Mouse (Mus musculus): Measurements from ENCODE around the gene Itga2b. TPM values are rescaled to one million over a fixed set of nuclear protein-coding genes. Genes with fewer than 3 reads are reported as not detected.
A peak's percentile ranks its signal among the peaks of the same experiment; 100 is the strongest.

Gene Itga2b
- polyA plus RNA-seq, 1 experiment from 2014 or later = 4.3 TPM

DNA sequence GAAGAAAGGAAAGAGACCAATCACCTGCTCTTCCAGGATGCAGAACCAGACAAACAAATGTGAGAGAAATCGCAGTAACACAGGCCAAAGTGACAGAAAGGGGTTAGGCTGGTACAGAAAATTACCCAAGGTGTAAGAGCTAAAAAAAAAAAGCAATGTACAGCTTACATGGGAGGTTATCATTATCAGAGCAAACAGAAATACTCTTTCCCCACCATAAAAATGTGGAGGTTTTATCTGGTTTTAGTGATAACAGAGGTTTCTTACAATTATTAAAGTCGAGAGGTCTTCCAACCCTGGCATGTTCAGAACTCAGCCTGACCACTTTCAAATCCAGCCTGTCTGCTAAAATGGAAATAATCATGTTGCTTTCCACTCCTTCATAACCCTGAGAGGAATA is 18.0 kb upstream of the Itga2b start:
- Histone ChIP-seq H3K4me2 (ENCODE audit: low read length) (no peak overlapping the region), H3K4me3 (ENCODE audit: low read depth, low read length) (no peak overlapping the region), H3K36me3 (ENCODE audit: control insufficient read depth, insufficient read depth, low read length) (peaks cover 39% of the 10 kb centered on the region), H3K27me3 (replicated peaks; ENCODE audit: control insufficient read depth, insufficient read depth, low read length) (no peaks in the 10 kb centered on the region), H3K9me3 (replicated peaks; ENCODE audit: control insufficient read depth, low read length) (no peaks in the 10 kb centered on the region), H3K9ac (ENCODE audit: low read length) (no peak overlapping the region), H3K27ac (ENCODE audit: low read depth, low read length) (no peak overlapping the region), H3K4me1 (ENCODE audit: control insufficient read depth, insufficient read depth, low read length) (no peaks in the 10 kb centered on the region)
- WGBS = 91% methylated on average over 2 of the region's 2 CpGs
- ATAC-seq (no peak), DNase-seq (ENCODE audit: low spot score) (no peak)

DNA sequence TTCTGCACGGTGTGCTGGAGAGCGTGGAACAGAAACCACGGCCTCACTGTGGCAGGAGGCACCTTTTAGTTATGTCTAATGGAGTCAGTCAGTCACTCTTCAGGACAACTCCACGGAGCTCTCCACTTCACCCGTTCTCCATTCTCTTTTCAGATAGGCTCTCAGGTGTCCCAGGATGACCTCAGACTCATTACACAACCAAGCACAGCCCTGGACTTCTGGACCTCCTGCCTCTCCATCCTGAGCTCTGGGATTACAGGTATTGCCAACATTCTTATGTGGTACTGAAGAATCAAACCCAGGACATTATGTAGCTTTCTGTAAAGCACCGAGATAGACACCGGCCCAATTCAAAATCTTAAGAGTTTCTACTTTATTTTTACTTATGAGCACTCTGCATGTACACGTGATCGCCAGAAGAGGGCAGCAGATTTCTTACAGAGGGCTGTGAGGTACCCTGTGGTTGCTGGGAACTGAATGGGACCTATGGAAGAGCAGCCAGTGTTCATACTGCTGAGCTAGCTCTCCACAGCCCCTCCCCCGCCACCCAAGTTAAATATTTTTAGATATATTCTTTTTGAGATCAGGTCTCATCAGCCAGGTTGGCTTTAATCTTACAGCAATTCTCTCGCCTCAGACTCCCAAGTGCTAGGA is 16.9 kb upstream of the Itga2b start:
- WGBS = 73% methylated on average over 11 of the region's 11 CpGs
- H3K27me3 ChIP-seq (replicated peaks; ENCODE audit: control insufficient read depth, insufficient read depth, low read length) = no peaks in the 10 kb centered on the region
- H3K27ac ChIP-seq (ENCODE audit: low read depth, low read length) = no peak overlapping the region
- H3K4me2 ChIP-seq (ENCODE audit: low read length) = no peak overlapping the region
- H3K9ac ChIP-seq (ENCODE audit: low read length) = no peak overlapping the region
- ATAC-seq (peak; percentile 83), DNase-seq (ENCODE audit: low spot score) (peak; percentile 92)
- no peaks in the 10 kb centered on the region for H3K9me3 ChIP-seq (replicated peaks; ENCODE audit: control insufficient read depth, low read length)
- H3K4me1 ChIP-seq (ENCODE audit: control insufficient read depth, insufficient read depth, low read length) = no peaks in the 10 kb centered on the region
- peaks cover 38% of the 10 kb centered on the region for H3K36me3 ChIP-seq (ENCODE audit: control insufficient read depth, insufficient read depth, low read length)
- H3K4me3 ChIP-seq (ENCODE audit: low read depth, low read length) = no peak overlapping the region

DNA sequence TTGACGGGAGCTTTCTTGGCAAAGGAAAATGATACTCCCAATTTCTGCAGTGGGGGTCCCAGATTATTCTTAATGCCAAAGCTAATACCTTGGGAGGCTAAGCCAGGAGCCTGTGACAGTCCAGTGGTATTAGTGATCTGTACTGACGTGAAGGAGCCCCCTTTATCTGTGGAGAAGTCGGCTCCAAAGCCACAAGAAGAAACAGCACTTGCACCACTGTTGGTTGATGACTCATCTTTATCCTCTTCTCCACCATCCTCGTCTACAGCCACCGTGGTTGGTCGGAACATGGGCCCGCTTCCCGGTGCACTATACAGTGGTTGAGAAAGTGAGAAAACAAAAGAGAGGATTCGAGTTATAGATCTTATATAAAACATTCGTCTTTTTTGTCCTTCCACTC is 11.9 kb upstream of the Itga2b start:
- H3K4me2 ChIP-seq (ENCODE audit: low read length) = no peak overlapping the region
- peaks cover 72% of the 10 kb centered on the region for H3K36me3 ChIP-seq (ENCODE audit: control insufficient read depth, insufficient read depth, low read length)
- H3K27me3 ChIP-seq (replicated peaks; ENCODE audit: control insufficient read depth, insufficient read depth, low read length) = no peaks in the 10 kb centered on the region
- no peak for DNase-seq (ENCODE audit: low spot score)
- no peak overlapping the region for H3K9ac ChIP-seq (ENCODE audit: low read length)
- H3K4me3 ChIP-seq (ENCODE audit: low read depth, low read length) = no peak overlapping the region
- H3K4me1 ChIP-seq (ENCODE audit: control insufficient read depth, insufficient read depth, low read length) = no peaks in the 10 kb centered on the region
- ATAC-seq = no peak
- H3K27ac ChIP-seq (ENCODE audit: low read depth, low read length) = no peak overlapping the region
- H3K9me3 ChIP-seq (replicated peaks; ENCODE audit: control insufficient read depth, low read length) = no peaks in the 10 kb centered on the region
- 94% methylated on average over 10 of the region's 10 CpGs for WGBS

DNA sequence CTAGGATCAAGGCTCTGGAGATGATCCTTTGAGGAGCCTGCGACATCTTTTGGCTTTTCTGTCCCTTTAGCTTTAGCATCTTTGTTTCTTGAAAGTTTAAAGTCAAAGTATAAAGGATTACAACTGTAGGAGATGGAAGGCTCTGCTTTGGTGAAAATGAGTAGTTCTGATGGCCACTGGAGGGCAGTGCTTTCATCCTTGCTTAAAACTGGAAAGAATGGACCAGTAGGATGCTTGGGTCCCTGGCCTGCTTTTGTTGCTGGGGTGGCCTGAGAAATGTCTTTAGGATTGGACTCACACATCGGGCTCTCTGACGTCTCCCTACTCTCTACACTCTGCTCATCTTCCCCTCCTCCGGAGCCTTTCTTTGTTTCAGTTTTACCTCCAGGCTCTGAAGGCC is 11.0 kb upstream of the Itga2b start:
- Histone ChIP-seq H3K4me3 (ENCODE audit: low read depth, low read length) (no peak overlapping the region), H3K27ac (ENCODE audit: low read depth, low read length) (no peak overlapping the region), H3K27me3 (replicated peaks; ENCODE audit: control insufficient read depth, insufficient read depth, low read length) (no peaks in the 10 kb centered on the region), H3K4me2 (ENCODE audit: low read length) (no peak overlapping the region), H3K4me1 (ENCODE audit: control insufficient read depth, insufficient read depth, low read length) (no peaks in the 10 kb centered on the region), H3K9me3 (replicated peaks; ENCODE audit: control insufficient read depth, low read length) (no peaks in the 10 kb centered on the region), H3K36me3 (ENCODE audit: control insufficient read depth, insufficient read depth, low read length) (peaks cover 65% of the 10 kb centered on the region), H3K9ac (ENCODE audit: low read length) (no peak overlapping the region)
- 86% methylated on average over 4 of the region's 4 CpGs for WGBS
- DNase-seq (ENCODE audit: low spot score) (no peak), ATAC-seq (no peak)

DNA sequence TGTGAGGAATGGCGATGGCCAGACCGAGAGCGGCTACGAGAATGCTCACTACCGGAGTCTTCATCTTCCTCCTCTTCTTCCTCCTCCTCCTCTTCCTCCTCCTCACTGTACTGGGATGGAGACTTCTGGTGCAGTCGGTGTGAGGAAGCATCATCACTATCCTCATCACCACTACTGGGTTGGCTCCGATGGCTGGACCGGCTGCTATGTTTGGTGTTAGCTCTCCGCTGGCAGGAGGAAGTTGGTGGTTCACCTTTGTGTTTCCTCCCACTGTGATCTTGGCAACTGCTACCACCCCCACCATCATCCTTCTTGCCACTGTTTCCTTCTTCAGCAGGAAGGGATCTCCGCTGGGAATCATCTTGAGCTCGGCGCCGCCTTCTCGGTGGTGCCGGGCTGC is 10.2 kb upstream of the Itga2b start:
- H3K27ac ChIP-seq (ENCODE audit: low read depth, low read length) = no peak overlapping the region
- H3K27me3 ChIP-seq (replicated peaks; ENCODE audit: control insufficient read depth, insufficient read depth, low read length) = no peaks in the 10 kb centered on the region
- H3K36me3 ChIP-seq (ENCODE audit: control insufficient read depth, insufficient read depth, low read length) = peaks cover 61% of the 10 kb centered on the region
- H3K9me3 ChIP-seq (replicated peaks; ENCODE audit: control insufficient read depth, low read length) = no peaks in the 10 kb centered on the region
- WGBS = 96% methylated on average over 15 of the region's 15 CpGs
- DNase-seq (ENCODE audit: low spot score) (no peak), ATAC-seq (no peak)
- no peaks in the 10 kb centered on the region for H3K4me1 ChIP-seq (ENCODE audit: control insufficient read depth, insufficient read depth, low read length)
- H3K4me2 ChIP-seq (ENCODE audit: low read length) = no peak overlapping the region
- no peak overlapping the region for H3K4me3 ChIP-seq (ENCODE audit: low read depth, low read length)
- H3K9ac ChIP-seq (ENCODE audit: low read length) = no peak overlapping the region

DNA sequence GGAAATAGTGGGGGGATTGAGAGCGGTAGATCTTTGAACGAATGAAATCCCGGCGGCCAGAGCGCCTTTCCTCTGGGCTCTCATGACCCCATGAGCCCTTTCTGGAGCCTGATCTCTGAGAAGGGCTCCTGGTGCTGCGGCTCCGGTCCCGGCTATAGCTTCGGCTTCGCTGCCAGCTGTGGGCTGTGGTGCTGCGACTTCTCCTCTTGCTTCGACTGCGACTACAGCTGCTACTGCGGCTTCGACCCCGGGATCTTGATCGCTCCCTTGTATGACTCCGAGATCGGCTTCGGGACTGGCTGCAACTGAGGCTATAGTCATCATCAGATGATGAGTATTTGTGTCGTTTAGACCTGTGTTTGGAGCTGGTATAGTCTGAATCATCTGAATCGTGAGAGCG is 9.7 kb upstream of the Itga2b start:
- WGBS = 96% methylated on average over 23 of the region's 23 CpGs
- no peak for DNase-seq (ENCODE audit: low spot score)
- Histone ChIP-seq H3K27ac (ENCODE audit: low read depth, low read length) (no peak overlapping the region), H3K27me3 (replicated peaks; ENCODE audit: control insufficient read depth, insufficient read depth, low read length) (no peaks in the 10 kb centered on the region), H3K4me3 (ENCODE audit: low read depth, low read length) (no peak overlapping the region), H3K4me2 (ENCODE audit: low read length) (no peak overlapping the region), H3K36me3 (ENCODE audit: control insufficient read depth, insufficient read depth, low read length) (peaks cover 56% of the 10 kb centered on the region), H3K9ac (ENCODE audit: low read length) (no peak overlapping the region), H3K4me1 (ENCODE audit: control insufficient read depth, insufficient read depth, low read length) (no peaks in the 10 kb centered on the region), H3K9me3 (replicated peaks; ENCODE audit: control insufficient read depth, low read length) (no peaks in the 10 kb centered on the region)
- ATAC-seq = no peak

DNA sequence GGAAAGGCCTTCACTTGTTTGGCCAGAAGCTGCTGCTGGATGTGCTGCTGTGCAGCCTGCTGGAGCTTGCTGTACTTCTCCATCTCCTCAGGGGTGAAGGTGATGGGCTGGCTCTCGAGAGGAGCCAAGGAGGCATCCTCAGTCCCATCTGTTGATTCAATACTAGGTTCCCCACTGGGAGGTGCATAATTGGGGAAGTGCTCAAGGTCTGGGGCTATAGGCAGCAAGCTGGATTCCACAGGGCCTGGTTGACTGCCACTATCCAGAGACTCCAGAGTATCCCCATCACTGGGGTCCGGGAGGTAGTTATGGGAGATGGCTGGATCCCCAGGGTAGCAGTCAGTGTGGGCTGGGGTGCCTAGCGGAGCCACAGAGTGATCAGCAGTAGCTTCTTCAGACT is 8.7 kb upstream of the Itga2b start:
- ATAC-seq = no peak
- Histone ChIP-seq H3K4me2 (ENCODE audit: low read length) (no peak overlapping the region), H3K4me1 (ENCODE audit: control insufficient read depth, insufficient read depth, low read length) (no peaks in the 10 kb centered on the region), H3K27me3 (replicated peaks; ENCODE audit: control insufficient read depth, insufficient read depth, low read length) (no peaks in the 10 kb centered on the region), H3K27ac (ENCODE audit: low read depth, low read length) (no peak overlapping the region), H3K36me3 (ENCODE audit: control insufficient read depth, insufficient read depth, low read length) (peaks cover 53% of the 10 kb centered on the region), H3K9ac (ENCODE audit: low read length) (no peak overlapping the region), H3K4me3 (ENCODE audit: low read depth, low read length) (no peak overlapping the region), H3K9me3 (replicated peaks; ENCODE audit: control insufficient read depth, low read length) (no peaks in the 10 kb centered on the region)
- no peak for DNase-seq (ENCODE audit: low spot score)
- 87% methylated on average over 3 of the region's 3 CpGs for WGBS

DNA sequence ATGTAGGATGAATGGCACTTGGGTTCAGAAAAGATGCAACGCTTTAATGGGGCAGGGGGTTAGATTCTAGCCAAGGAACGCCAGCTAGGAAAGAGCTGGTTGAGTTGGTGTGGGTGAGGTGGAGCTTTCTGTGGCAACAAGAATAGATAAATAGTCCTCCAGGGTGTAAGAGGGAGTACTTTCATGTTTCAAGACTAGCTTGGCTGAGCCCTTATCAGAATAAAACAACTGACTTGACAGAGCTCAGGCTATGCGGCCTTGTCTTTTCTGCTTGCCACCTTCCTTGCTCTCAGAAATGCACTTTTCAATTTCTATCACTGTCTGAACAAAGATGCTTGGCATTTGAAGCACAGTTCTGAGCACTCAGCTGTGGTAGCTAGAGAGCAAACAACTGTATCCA is 5.1 kb upstream of the Itga2b start:
- Histone ChIP-seq H3K27me3 (replicated peaks; ENCODE audit: control insufficient read depth, insufficient read depth, low read length) (no peaks in the 10 kb centered on the region), H3K4me2 (ENCODE audit: low read length) (no peak overlapping the region), H3K4me1 (ENCODE audit: control insufficient read depth, insufficient read depth, low read length) (no peaks in the 10 kb centered on the region), H3K36me3 (ENCODE audit: control insufficient read depth, insufficient read depth, low read length) (peaks cover 31% of the 10 kb centered on the region), H3K27ac (ENCODE audit: low read depth, low read length) (no peak overlapping the region), H3K9me3 (replicated peaks; ENCODE audit: control insufficient read depth, low read length) (no peaks in the 10 kb centered on the region), H3K9ac (ENCODE audit: low read length) (no peak overlapping the region), H3K4me3 (ENCODE audit: low read depth, low read length) (no peak overlapping the region)
- no peak for ATAC-seq
- WGBS = 92% methylated on average over 3 of the region's 3 CpGs
- DNase-seq (ENCODE audit: low spot score) = no peak

DNA sequence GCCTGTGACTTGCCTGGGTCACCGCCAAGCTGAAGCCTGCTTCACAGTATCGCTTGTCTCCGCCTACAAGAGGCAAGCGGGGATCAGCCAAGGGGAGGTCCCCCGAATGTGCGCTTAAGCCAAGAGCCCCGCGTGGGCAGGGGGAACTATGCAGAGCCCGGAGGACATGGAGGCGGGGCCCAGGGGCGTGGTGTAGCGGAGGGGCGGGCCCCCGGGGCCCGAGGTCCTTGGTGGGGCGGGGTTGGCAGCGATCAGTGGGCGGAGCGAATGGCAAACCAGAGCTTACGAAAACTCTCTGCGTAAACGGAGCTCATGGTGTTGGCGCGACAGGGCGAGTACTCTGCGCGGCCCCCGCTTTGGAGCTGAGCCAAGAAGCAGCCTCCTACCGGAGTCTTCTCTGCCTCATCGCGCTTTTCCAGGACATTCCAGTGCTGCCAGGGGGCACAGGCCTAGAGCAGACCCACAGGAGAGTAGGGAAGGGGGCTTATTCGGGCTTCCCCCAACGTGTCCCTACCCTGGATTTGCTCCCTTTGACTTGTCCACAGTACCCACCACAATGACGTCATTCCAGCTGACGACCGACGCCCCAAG is 2.8 kb downstream of the Itga2b start:
- Histone ChIP-seq H3K4me3 (ENCODE audit: low read depth, low read length) (peak overlapping the region; percentile 32), H3K27me3 (replicated peaks; ENCODE audit: control insufficient read depth, insufficient read depth, low read length) (no peaks in the 10 kb centered on the region), H3K9ac (ENCODE audit: low read length) (peak overlapping the region; percentile 56), H3K36me3 (ENCODE audit: control insufficient read depth, insufficient read depth, low read length) (no peaks in the 10 kb centered on the region), H3K9me3 (replicated peaks; ENCODE audit: control insufficient read depth, low read length) (no peaks in the 10 kb centered on the region), H3K27ac (ENCODE audit: low read depth, low read length) (peak overlapping the region; percentile 41; the same call in 1 of the 2 replicates), H3K4me1 (ENCODE audit: control insufficient read depth, insufficient read depth, low read length) (peaks cover 17% of the 10 kb centered on the region), H3K4me2 (ENCODE audit: low read length) (peak overlapping the region; percentile 80)
- peak; percentile 96 for DNase-seq (ENCODE audit: low spot score)
- ATAC-seq = peak; percentile 93
- WGBS = under 1% methylated on average over 37 of the region's 37 CpGs

All from forebrain, embryonic 14.5 days (tissue).